ENCODE assay signal across 13 mouse cellular contexts in the genomic region with DNA sequence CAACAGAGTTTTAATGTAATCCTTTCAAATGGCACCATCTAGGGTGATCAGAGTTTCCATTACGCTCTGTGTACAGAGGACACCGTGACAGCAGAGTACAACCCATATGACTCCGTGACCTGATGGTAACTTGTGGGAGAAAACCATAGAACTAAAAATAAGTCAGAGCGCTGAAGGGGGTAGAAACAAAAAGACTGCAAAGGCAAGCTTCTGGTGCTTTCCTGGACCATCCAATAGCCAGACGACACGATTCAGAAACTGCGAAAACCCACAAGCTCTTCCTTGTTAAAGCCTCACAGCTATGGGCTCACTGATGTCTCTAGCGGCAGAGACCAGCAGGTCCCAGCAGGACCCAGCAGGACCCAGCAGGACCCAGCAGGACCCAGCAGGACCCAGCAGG. TPM values are rescaled to one million over a fixed set of nuclear protein-coding genes. Genes with fewer than 3 reads are reported as not detected.
DNase-seq lines count a peak whose midpoint lies in the region; ATAC-seq and TF ChIP-seq lines count a peak whose summit lies in the region.
"Had no signal": no experiment of that assay in that cellular context is flagged by ENCODE, and none has a peak within 500 bp of the region (broad histone marks: within the 10 kb centered on the region; RNA-seq: fewer than 3 reads in every experiment).

No protein-coding gene starts in this region.

- H3K36me3 ChIP-seq in intestine, postnatal 0 days (ENCODE audit: control insufficient read depth, insufficient read depth), result no peaks in the 10 kb centered on the region
- H3K36me3 ChIP-seq in intestine, embryonic 16.5 days (ENCODE audit: control insufficient read depth, insufficient read depth, low read length), result no peaks in the 10 kb centered on the region
- H3K36me3 ChIP-seq in CH12.LX (replicated peaks in 1 of 2; ENCODE audit: control insufficient read depth in 1 of 2, insufficient read depth in 1 of 2, low read length in 1 of 2), result no peaks in the 10 kb centered on the region
- H3K36me3 ChIP-seq: liver, embryonic 15.5 days had no signal

- dilution Hi-C loops in CH12.LX (cut with MboI; ENCODE audit: extremely low pct_ligation_motif_present, extremely low pct_unique_long_range_greater_than_20kb, low sequenced_read_pairs), result no loop called here

- TF ChIP-seq POLR2A in CH12.LX (IDR thresholded peaks at IDR 0.05; ENCODE audit: low read depth, low read length), result peak; percentile 49

- no peaks in the 10 kb centered on the region for H3K9me3 ChIP-seq in intestine, postnatal 0 days (ENCODE audit: control insufficient read depth)
- H3K9me3 ChIP-seq in intestine, embryonic 16.5 days (ENCODE audit: control insufficient read depth, low read length), result no peaks in the 10 kb centered on the region
- no peaks in the 10 kb centered on the region for H3K9me3 ChIP-seq in CH12.LX (replicated peaks; ENCODE audit: low read length)
- H3K9me3 ChIP-seq: liver, embryonic 15.5 days had no signal

- H3K9ac ChIP-seq in intestine, postnatal 0 days (ENCODE audit: low read depth, low read length), result no peak overlapping the region
- no peak overlapping the region for H3K9ac ChIP-seq in intestine, embryonic 16.5 days (ENCODE audit: low read depth, low read length)
- H3K9ac ChIP-seq in CH12.LX (ENCODE audit: insufficient read depth, low read depth), result peak overlapping the region; percentile 89; the same call in 1 of the 2 replicates
- H3K9ac ChIP-seq: liver, embryonic 15.5 days had no signal

- H3K27me3 ChIP-seq in intestine, postnatal 0 days (replicated peaks; ENCODE audit: control insufficient read depth, insufficient read depth, low read length), result no peaks in the 10 kb centered on the region
- H3K27me3 ChIP-seq in intestine, embryonic 16.5 days (replicated peaks; ENCODE audit: control insufficient read depth, insufficient read depth, low read length), result no peaks in the 10 kb centered on the region
- H3K27me3 ChIP-seq in CH12.LX (replicated peaks), result no peaks in the 10 kb centered on the region
- H3K27me3 ChIP-seq: liver, embryonic 15.5 days had no signal

- peak; percentile 40; the same call in 1 of the 2 replicates for TF ChIP-seq CTCF in intestine, postnatal 0 days (IDR thresholded peaks at IDR 0.05; ENCODE audit: low read depth)
- peak in 1 of 2 experiments; percentile 60; a peak in 2 of 4 replicates for TF ChIP-seq CTCF in CH12.LX (conservative IDR thresholded peaks at IDR 0.05 in 1 of 2, IDR thresholded peaks at IDR 0.05 in 1 of 2; ENCODE audit: low read depth in 2 of 2, low read length in 2 of 2)

- 72% methylated on average over 8 of the region's 8 CpGs for WGBS in intestine, postnatal 0 days
- 77% methylated on average over 8 of the region's 8 CpGs for WGBS in intestine, embryonic 16.5 days

- TF ChIP-seq EP300 in CH12.LX (IDR thresholded peaks at IDR 0.05; ENCODE audit: low read length), result peak; percentile 72

- H3K4me3 ChIP-seq in intestine, postnatal 0 days (ENCODE audit: low read depth, low read length), result no peak overlapping the region
- H3K4me3 ChIP-seq in intestine, embryonic 16.5 days (ENCODE audit: low read length), result no peak overlapping the region
- H3K4me3 ChIP-seq in CH12.LX (replicated peaks in 1 of 3; ENCODE audit: low read depth in 2 of 3, low read length in 2 of 3, poor library complexity in 1 of 3), result peak overlapping the region in 2 of 3 experiments; percentile 11 to 47
- H3K4me3 ChIP-seq: erythroblast, embryonic 14.5 days; liver, embryonic 15.5 days had no signal

- no peak overlapping the region for H3K27ac ChIP-seq in intestine, postnatal 0 days (ENCODE audit: low read depth, low read length)
- H3K27ac ChIP-seq in intestine, embryonic 16.5 days (ENCODE audit: low read length), result no peak overlapping the region
- H3K27ac ChIP-seq in CH12.LX (ENCODE audit: insufficient read depth, low read depth), result peak overlapping the region; percentile 70
- H3K27ac ChIP-seq: liver, embryonic 15.5 days had no signal

- TF ChIP-seq RAD21 in CH12.LX (IDR thresholded peaks at IDR 0.05; ENCODE audit: low read depth, low read length), result peak; percentile 46

- in situ Hi-C loops in CH12.LX (cut with MboI; ENCODE audit: low pct_ligation_motif_present, low pct_unique_long_range_greater_than_20kb, low sequenced_read_pairs), result no loop called here

- H3K4me1 ChIP-seq in intestine, postnatal 0 days (replicated peaks; ENCODE audit: control insufficient read depth, insufficient read depth, low read length), result no peaks in the 10 kb centered on the region; the same call in 1 of the 2 replicates
- peaks cover 3% of the 10 kb centered on the region; the same call in 1 of the 2 replicates for H3K4me1 ChIP-seq in intestine, embryonic 16.5 days (ENCODE audit: control insufficient read depth, insufficient read depth, low read length)
- H3K4me1 ChIP-seq in CH12.LX (ENCODE audit: control insufficient read depth in 1 of 2, insufficient read depth in 2 of 2), result peaks cover 7% of the 10 kb centered on the region in 2 experiments; a peak in 2 of 4 replicates

- no peak for ATAC-seq in intestine, postnatal 0 days
- no peak for ATAC-seq in intestine, embryonic 16.5 days
- peak; percentile 80 for ATAC-seq in inflammation-experienced regulatory T-cells, adult 6 months

- H3K4me2 ChIP-seq in intestine, postnatal 0 days (replicated peaks; ENCODE audit: low read depth), result no peak overlapping the region
- H3K4me2 ChIP-seq in intestine, embryonic 16.5 days (ENCODE audit: low read depth, low read length), result no peak overlapping the region
- H3K4me2 ChIP-seq in CH12.LX (ENCODE audit: insufficient read depth, low read depth, poor library complexity, severe bottlenecking), result peak overlapping the region; percentile 42; the same call in 1 of the 2 replicates
- H3K4me2 ChIP-seq: liver, embryonic 15.5 days had no signal

- peak; percentile 80 for DNase-seq in CH12.LX (ENCODE audit: extremely low read depth)
- DNase-seq in embryo, embryonic 10.5 days (ENCODE audit: low spot score), result peak; percentile 18
- no peak for DNase-seq in cerebellum, adult 9-11 months
- no peak for DNase-seq in testis, postnatal 14 days (ENCODE audit: low spot score)
- DNase-seq: adrenal gland, postnatal 10 days; cerebellum, adult 11-12 months; gastrocnemius, postnatal 36 days; thymus, postnatal 14 days had no signal

- no peaks in the 10 kb centered on the region for H3K79me2 ChIP-seq in CH12.LX (replicated peaks; ENCODE audit: control insufficient read depth, extremely low read depth, insufficient read depth, poor library complexity, severe bottlenecking)

TF ChIP-seq in CH12.LX, 34 proteins besides CTCF, POLR2A, EP300 and RAD21:
- TF ChIP-seq TBP (conservative IDR thresholded peaks at IDR 0.05; ENCODE audit: low read depth, low read length) (peak; percentile 72; the same call in 1 of the 2 replicates), ETS1 (conservative IDR thresholded peaks at IDR 0.05; ENCODE audit: low read depth, low read length) (peak; percentile 97), BHLHE40 (IDR thresholded peaks at IDR 0.05; ENCODE audit: low read depth, low read length) (peak; percentile 78), ELF1 (IDR thresholded peaks at IDR 0.05; ENCODE audit: low read depth, low read length) (peak; percentile 87), SMC3 (IDR thresholded peaks at IDR 0.05; ENCODE audit: low read depth, low read length) (peak; percentile 35), SIN3A (IDR thresholded peaks at IDR 0.05; ENCODE audit: low read length) (peak; percentile 78), TCF12 (IDR thresholded peaks at IDR 0.05; ENCODE audit: low read depth, low read length) (peak; percentile 59; the same call in 1 of the 2 replicates), MYC (IDR thresholded peaks at IDR 0.05; ENCODE audit: low read depth, low read length) (peak; percentile 72; the same call in 1 of the 2 replicates), MEF2A (IDR thresholded peaks at IDR 0.05; ENCODE audit: borderline replicate concordance, low read depth, low read length) (peak; percentile 98), HCFC1 (IDR thresholded peaks at IDR 0.05; ENCODE audit: low read depth, low read length) (peak; percentile 9; the same call in 1 of the 2 replicates), NRF1 (IDR thresholded peaks at IDR 0.05; ENCODE audit: low read depth, low read length) (no peak), ZC3H11A (IDR thresholded peaks at IDR 0.05; ENCODE audit: low read depth, low read length) (no peak), CHD1 (IDR thresholded peaks at IDR 0.05; ENCODE audit: low read depth, low read length) (no peak), JUN (IDR thresholded peaks at IDR 0.05; ENCODE audit: insufficient read depth, low read depth, low read length) (peak; percentile 48), JUND (conservative IDR thresholded peaks at IDR 0.05; ENCODE audit: low read depth, low read length) (peak; percentile 59), ZMIZ1 (IDR thresholded peaks at IDR 0.05; ENCODE audit: low read depth, low read length) (0 out of 2 replicates have a peak, but pooled peaks have one; percentile 46), IRF4 (IDR thresholded peaks at IDR 0.05; ENCODE audit: low read depth, low read length) (0 out of 2 replicates have a peak, but pooled peaks have one; percentile 45), MAZ (IDR thresholded peaks at IDR 0.05; ENCODE audit: low read depth, low read length) (0 out of 2 replicates have a peak, but pooled peaks have one; percentile 33), PAX5 (IDR thresholded peaks at IDR 0.05; ENCODE audit: low read length) (no peak), UBTF (IDR thresholded peaks at IDR 0.05; ENCODE audit: low read depth, low read length) (no peak), MAFK (IDR thresholded peaks at IDR 0.05; ENCODE audit: insufficient replicate concordance, low read length) (peak; percentile 38; the same call in 1 of the 2 replicates), CHD2 (IDR thresholded peaks at IDR 0.05; ENCODE audit: low read length) (peak; percentile 39; the same call in 1 of the 2 replicates), NELFE (IDR thresholded peaks at IDR 0.05; ENCODE audit: low read depth, low read length) (no peak; the same call in 1 of the 2 replicates), USF2 (conservative IDR thresholded peaks at IDR 0.05; ENCODE audit: low read depth, low read length) (no peak)
TF ChIP-seq in CH12.LX: peak in this region for 17.

RNA-seq across cellular contexts. Expression of a gene that starts 18.6 kb away (rescaled TPM):
- 3.7 and 5.1 TPM in 2 replicates for polyA plus RNA-seq in intestine, postnatal 0 days (2015; fragmentation: Nextera tagmentation; extraction: Ambion mirVana)
- polyA plus RNA-seq in intestine, embryonic 16.5 days (2015; fragmentation: Nextera tagmentation; extraction: Ambion mirVana), result 9.7 and 10.7 TPM in 2 replicates
- total RNA-seq in CH12.LX (2012; rRNA removed) (104 and 154 TPM in 2 replicates), CH12.LX (2014; rRNA removed) (59.9 and 73.6 TPM in 2 replicates)
- polyA plus RNA-seq in CH12.LX (2012; ENCODE audit: insufficient read length, low read depth), result 33.5 and 34.9 TPM in 2 replicates
- under 1 TPM in 1 of 3 experiments, not detected in 2; 0.30 TPM for polyA plus RNA-seq in inflammation-experienced regulatory T-cells, adult 6 months (2017; shearing (Covaris generic))

Comparison
In these comparisons a context has a peak if more than half of its experiments do, and no peak if none do; other contexts are left out.
1. H3K4me3 ChIP-seq: peak in CH12.LX (2 of 3); none in intestine, postnatal 0 days (single experiment) and intestine, embryonic 16.5 days (single experiment).
2. DNase-seq: peak in CH12.LX (single experiment) and embryo, embryonic 10.5 days (single experiment); none in cerebellum, adult 9-11 months (single experiment) and testis, postnatal 14 days (single experiment).